Mouse (Mus musculus) left cerebral cortex, postnatal 36 days (tissue): ENCODE results near the gene Klhl42. TPM values are rescaled to one million over a fixed set of nuclear protein-coding genes. Genes with fewer than 3 reads are reported as not detected.
A peak's percentile ranks its signal among the peaks of the same experiment; 100 is the strongest.

Experiments
- DNase-seq, 2 experiments: peaks; one replicate each; pipeline ENCODE4 v3.0.0; 2021 to 2022; ENCODE audit warnings: low spot score in 2 of 2, mixed read lengths in 1 of 2
- intact Hi-C: fragments of 180-260 bp; cut with DNase I; formaldehyde crosslinking; loops from one replicate; pipeline ENCODE4 v1.15.1; 2025
- total RNA-seq, 2 experiments: library from RNA; stranded (reverse); gene quantifications; 2 replicates each; pipeline ENCODE4 v1.2.3; 2021

Gene Klhl42
- 10 to 100 TPM; 20.1 to 22.4 TPM for total RNA-seq

GRCm38 (mm10) chr6:147091136-147092120, at the start of gene Klhl42:
Gene Klhl42 (plus strand): TSS chr6:147091379.
- peak; percentile 79 to 84 for DNase-seq
- intact Hi-C loops: loop anchor here (5.0 kb wide), 2 partner anchors 49 to 386 kb away; partner anchors contain the start of genes Ccdc91 and Mrps35

- intact Hi-C loops: loop anchor here (5.0 kb wide), 1 partner anchor 50 kb away; the partner anchor contains the start of gene Klhl42
- peak; percentile 88 to 90 for DNase-seq
Measured at GRCm38 (mm10) chr6:147042291-147043290, 48.6 kb upstream of the Klhl42 start, which contains the start of gene Mrps35. Gene Mrps35 (plus strand): TSS chr6:147042764.

GRCm38 (mm10) chr6:147043633-147044032, 47.5 kb upstream of the Klhl42 start:
- DNase-seq: no peak
- intact Hi-C loops: loop anchor here (5.0 kb wide), 1 partner anchor 49 kb away; the partner anchor contains the start of gene Klhl42

- intact Hi-C loops: no loop called here
- DNase-seq: no peak
Measured at GRCm38 (mm10) chr6:147049239-147049805, 41.9 kb upstream of the Klhl42 start.

- no peak for DNase-seq
- intact Hi-C loops: no loop called here
Measured at GRCm38 (mm10) chr6:147051666-147052065, 39.5 kb upstream of the Klhl42 start.

GRCm38 (mm10) chr6:147052440-147052839, 38.7 kb upstream of the Klhl42 start:
- DNase-seq: no peak
- intact Hi-C loops: no loop called here

GRCm38 (mm10) chr6:147053785-147054646, 37.2 kb upstream of the Klhl42 start:
- DNase-seq: no peak

GRCm38 (mm10) chr6:147055374-147055977, 35.7 kb upstream of the Klhl42 start:
- no peak for DNase-seq
- intact Hi-C loops: no loop called here

More at GRCm38 (mm10) chr6:147053785-147054646, 37.2 kb upstream of the Klhl42 start:
- intact Hi-C loops: no loop called here

- intact Hi-C loops: no loop called here
- DNase-seq: no peak
Measured at GRCm38 (mm10) chr6:147059326-147059725, 31.9 kb upstream of the Klhl42 start.

GRCm38 (mm10) chr6:147061630-147062029, 29.5 kb upstream of the Klhl42 start:
- no peak for DNase-seq

GRCm38 (mm10) chr6:147062034-147062433, 29.1 kb upstream of the Klhl42 start:
- DNase-seq: no peak
- intact Hi-C loops: no loop called here

More at GRCm38 (mm10) chr6:147061630-147062029, 29.5 kb upstream of the Klhl42 start:
- intact Hi-C loops: no loop called here

- no peak for DNase-seq
- intact Hi-C loops: no loop called here
Measured at GRCm38 (mm10) chr6:147062694-147063093, 28.5 kb upstream of the Klhl42 start.

GRCm38 (mm10) chr6:147064226-147064943, 26.8 kb upstream of the Klhl42 start:
- intact Hi-C loops: no loop called here

GRCm38 (mm10) chr6:147064944-147065261, 26.3 kb upstream of the Klhl42 start:
- intact Hi-C loops: no loop called here

More at GRCm38 (mm10) chr6:147064226-147064943, 26.8 kb upstream of the Klhl42 start:
- no peak for DNase-seq

GRCm38 (mm10) chr6:147075808-147076387, 15.3 kb upstream of the Klhl42 start:
- no peak for DNase-seq
- intact Hi-C loops: no loop called here

More at GRCm38 (mm10) chr6:147064944-147065261, 26.3 kb upstream of the Klhl42 start:
- DNase-seq: no peak

- intact Hi-C loops: no loop called here
Measured at GRCm38 (mm10) chr6:147076878-147077277, 14.3 kb upstream of the Klhl42 start.

GRCm38 (mm10) chr6:147079919-147080318, 11.3 kb upstream of the Klhl42 start:
- no peak for DNase-seq
- intact Hi-C loops: no loop called here

More at GRCm38 (mm10) chr6:147076878-147077277, 14.3 kb upstream of the Klhl42 start:
- DNase-seq: no peak
